In genomic region chr1:167708761-167709160, GRCm38 (mm10) we compare ENCODE assay signal across 30 mouse cellular contexts. TPM values are rescaled to one million over a fixed set of nuclear protein-coding genes. Genes with fewer than 3 reads are reported as not detected.
"Had no signal": no experiment of that assay in that cellular context is flagged by ENCODE, and none has a peak within 500 bp of the region (broad histone marks: within the 10 kb centered on the region; RNA-seq: fewer than 3 reads in every experiment).

No protein-coding gene starts in this region.

- H3K9ac ChIP-seq: heart, embryonic 13.5 days; heart, embryonic 15.5 days; hindbrain, embryonic 13.5 days; hindbrain, embryonic 15.5 days; kidney, embryonic 15.5 days; limb, embryonic 13.5 days; limb, embryonic 15.5 days; liver, embryonic 12.5 days; liver, embryonic 14.5 days had no signal

- H3K27ac ChIP-seq: heart, embryonic 13.5 days; heart, embryonic 15.5 days; hindbrain, embryonic 13.5 days; hindbrain, embryonic 15.5 days; hindbrain, postnatal 0 days; kidney, embryonic 15.5 days; kidney, postnatal 0 days; left cerebral cortex, adult 2 months; limb, embryonic 13.5 days; limb, embryonic 15.5 days; liver, embryonic 12.5 days; liver, embryonic 14.5 days had no signal

- DNase-seq: gastrocnemius, postnatal 14 days; gastrocnemius, postnatal 36 days; heart, adult 18-20 months; heart, postnatal 14 days; kidney, adult 11 months; kidney, adult 2 months; kidney, adult 9 months; kidney, postnatal 14 days; kidney, postnatal 36 days; layer of hippocampus, adult 9-11 months had no signal

- H3K36me3 ChIP-seq: heart, embryonic 13.5 days; heart, embryonic 15.5 days; hindbrain, embryonic 13.5 days; hindbrain, embryonic 15.5 days; kidney, embryonic 15.5 days; limb, embryonic 13.5 days; limb, embryonic 15.5 days; liver, embryonic 12.5 days had no signal

- H3K9me3 ChIP-seq: heart, embryonic 13.5 days; heart, embryonic 15.5 days; hindbrain, embryonic 13.5 days; hindbrain, embryonic 15.5 days; kidney, embryonic 15.5 days; limb, embryonic 13.5 days; limb, embryonic 15.5 days; liver, embryonic 12.5 days had no signal

- H3K4me3 ChIP-seq: heart, embryonic 13.5 days; heart, embryonic 15.5 days; hindbrain, embryonic 13.5 days; hindbrain, embryonic 15.5 days; kidney, embryonic 15.5 days; left cerebral cortex, adult 2 months; limb, embryonic 13.5 days; limb, embryonic 15.5 days; liver, embryonic 12.5 days had no signal

- H3K4me2 ChIP-seq: heart, embryonic 11.5 days; heart, embryonic 13.5 days; heart, embryonic 15.5 days; hindbrain, embryonic 13.5 days; hindbrain, embryonic 15.5 days; kidney, embryonic 15.5 days; limb, embryonic 13.5 days; limb, embryonic 15.5 days; liver, embryonic 12.5 days had no signal

- H3K4me1 ChIP-seq: heart, embryonic 13.5 days; heart, embryonic 15.5 days; hindbrain, embryonic 13.5 days; hindbrain, embryonic 15.5 days; kidney, embryonic 15.5 days; limb, embryonic 13.5 days; limb, embryonic 15.5 days; liver, embryonic 12.5 days had no signal

- H3K27me3 ChIP-seq: heart, embryonic 13.5 days; hindbrain, embryonic 15.5 days; limb, embryonic 13.5 days; limb, embryonic 15.5 days; liver, embryonic 12.5 days had no signal

- ATAC-seq: hindbrain, postnatal 0 days; intestine, embryonic 16.5 days; liver, embryonic 12.5 days had no signal

RNA-seq across cellular contexts. Expression of gene Lmx1a, which starts 19.7 kb away (rescaled TPM):
- total RNA-seq: heart, adult 18-20 months; heart, adult 8-10 months; heart, postnatal 14 days; hematopoietic stem cell, adult 5-6 weeks; left cerebral cortex, adult 2 months; left cerebral cortex, postnatal 14 days; left cerebral cortex, postnatal 36 days; liver, adult 2 months had no signal
- polyA plus RNA-seq: heart, postnatal 0 days; liver, adult 2 months had no signal
